Mouse (Mus musculus) thymus, postnatal 25 days (tissue): ENCODE measurements around the gene Rhog.
A peak's percentile ranks its signal among the peaks of the same experiment; 100 is the strongest.

Experiments used
- DNase-seq: peaks from one replicate; pipeline ENCODE4 v3.0.0; 2022

Rhog gene

DNA sequence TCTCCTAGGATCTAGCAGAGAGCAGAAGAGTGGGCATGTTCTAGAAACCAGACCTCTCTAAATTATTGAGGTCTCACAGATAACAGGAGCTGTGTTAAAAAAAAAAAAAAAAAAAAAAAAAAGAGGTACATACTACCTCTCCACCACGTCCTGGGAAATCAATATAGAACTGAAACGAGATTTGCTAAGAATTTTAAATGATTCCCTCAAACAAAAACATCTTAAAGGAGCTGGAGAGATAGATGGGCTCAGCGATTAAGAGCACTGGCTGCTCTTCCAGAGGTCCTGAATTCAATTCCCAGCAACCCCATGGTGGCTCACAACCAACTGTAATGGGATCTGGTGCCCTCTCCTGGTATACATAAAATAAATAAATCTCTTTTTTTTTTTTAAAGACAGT is 44.8 kb downstream of the Rhog start:
- DNase-seq: no peak

GRCm38 (mm10) chr7:102209756-102210721 is 45.8 kb downstream of the Rhog start, which contains the start of the genes Nup98 and Pgap2:
TSS of gene Nup98 (minus strand) at chr7:102210176.
TSS of gene Pgap2 (plus strand) at chr7:102210208.
- peak; percentile 98 for DNase-seq

GRCm38 (mm10) chr7:102208806-102209363 is 47.0 kb downstream of the Rhog start:
- DNase-seq: no peak

DNA sequence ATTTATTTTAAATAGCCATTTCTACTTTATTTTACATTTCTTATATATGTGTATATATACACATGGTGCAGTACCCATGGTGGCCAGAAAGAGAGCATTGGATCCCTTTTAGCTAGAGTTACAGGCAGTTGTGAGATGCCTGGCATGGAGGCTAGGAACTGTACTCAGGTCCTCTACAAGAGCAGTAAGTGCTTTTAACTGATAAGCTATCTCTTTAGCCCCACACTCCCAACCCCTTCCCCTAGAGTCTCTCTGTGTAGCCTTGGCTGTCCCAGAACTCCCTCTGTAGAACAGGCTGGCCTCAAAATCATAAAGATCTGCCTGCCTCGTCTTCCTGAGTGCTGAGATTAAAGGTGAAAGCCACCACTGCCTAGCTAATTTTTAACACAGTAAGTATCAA is 50.2 kb downstream of the Rhog start:
- no peak for DNase-seq

- DNase-seq: no peak
Measured at GRCm38 (mm10) chr7:102204296-102204857, 51.5 kb downstream of the Rhog start.

- DNase-seq: no peak
Measured at GRCm38 (mm10) chr7:102200996-102201785, 54.7 kb downstream of the Rhog start.

DNA sequence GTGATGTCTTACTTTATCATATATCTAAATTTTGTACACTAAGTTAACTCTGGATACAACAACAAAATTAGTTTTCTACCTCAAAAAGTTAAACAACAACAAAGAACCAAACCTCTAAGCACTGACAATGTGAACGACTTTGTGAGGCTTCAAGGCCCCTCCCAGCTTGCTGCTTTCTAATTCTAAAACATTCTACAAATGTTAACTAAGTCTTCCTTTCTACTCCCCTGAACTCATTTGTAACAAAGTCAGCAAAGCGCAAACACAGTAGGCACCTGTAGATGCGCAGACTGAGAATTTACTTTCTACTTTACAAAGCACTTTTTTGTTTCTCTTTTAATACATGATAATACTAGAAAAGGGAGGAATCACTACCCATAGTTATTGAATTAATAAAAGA is 55.3 kb downstream of the Rhog start:
- no peak for DNase-seq

GRCm38 (mm10) chr7:102192356-102192755 is 63.5 kb downstream of the Rhog start:
- DNase-seq: no peak
